Mouse (Mus musculus) adrenal gland, postnatal 14 days (tissue): ENCODE results near the gene Sycp3. TPM values are rescaled to one million over a fixed set of nuclear protein-coding genes. Genes with fewer than 3 reads are reported as not detected.
A peak's percentile ranks its signal among the peaks of the same experiment; 100 is the strongest.
"Not testable (repeated sequence)": the region's sequence is repeated elsewhere in the genome, so short reads cannot be mapped to it uniquely, and the experiment has no call there.

Experiments used
- DNase-seq: peaks from one replicate; pipeline ENCODE4 v3.0.0; 2021; ENCODE audit warnings: mixed read lengths
- total RNA-seq: library from RNA; stranded (reverse); gene quantifications from 2 replicates; pipeline ENCODE4 v1.2.3, GENCODE M21; 2021

Gene Sycp3
- total RNA-seq, 1 experiment from 2014 or later, result 0.85 TPM

DNA sequence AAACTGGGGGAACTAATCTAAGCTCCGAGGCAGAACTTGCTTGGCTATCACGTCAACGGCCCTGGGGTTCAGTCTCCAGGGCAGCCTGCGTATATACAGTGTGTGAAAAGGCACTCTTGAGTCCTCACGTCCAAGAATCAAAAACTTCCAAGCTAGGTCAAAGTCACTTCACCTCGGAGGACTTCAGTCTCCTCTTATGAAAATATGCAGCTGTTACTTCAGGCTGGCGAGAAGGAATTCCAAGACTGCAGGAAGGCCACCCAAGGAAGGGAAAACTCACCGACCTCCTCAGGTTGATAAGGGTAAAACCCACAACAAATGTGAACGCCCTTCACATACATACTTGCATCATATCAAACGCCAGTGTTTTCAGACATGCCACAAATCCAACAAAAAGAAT lies 42.0 kb downstream of the Sycp3 start:
- DNase-seq, result no peak

DNA sequence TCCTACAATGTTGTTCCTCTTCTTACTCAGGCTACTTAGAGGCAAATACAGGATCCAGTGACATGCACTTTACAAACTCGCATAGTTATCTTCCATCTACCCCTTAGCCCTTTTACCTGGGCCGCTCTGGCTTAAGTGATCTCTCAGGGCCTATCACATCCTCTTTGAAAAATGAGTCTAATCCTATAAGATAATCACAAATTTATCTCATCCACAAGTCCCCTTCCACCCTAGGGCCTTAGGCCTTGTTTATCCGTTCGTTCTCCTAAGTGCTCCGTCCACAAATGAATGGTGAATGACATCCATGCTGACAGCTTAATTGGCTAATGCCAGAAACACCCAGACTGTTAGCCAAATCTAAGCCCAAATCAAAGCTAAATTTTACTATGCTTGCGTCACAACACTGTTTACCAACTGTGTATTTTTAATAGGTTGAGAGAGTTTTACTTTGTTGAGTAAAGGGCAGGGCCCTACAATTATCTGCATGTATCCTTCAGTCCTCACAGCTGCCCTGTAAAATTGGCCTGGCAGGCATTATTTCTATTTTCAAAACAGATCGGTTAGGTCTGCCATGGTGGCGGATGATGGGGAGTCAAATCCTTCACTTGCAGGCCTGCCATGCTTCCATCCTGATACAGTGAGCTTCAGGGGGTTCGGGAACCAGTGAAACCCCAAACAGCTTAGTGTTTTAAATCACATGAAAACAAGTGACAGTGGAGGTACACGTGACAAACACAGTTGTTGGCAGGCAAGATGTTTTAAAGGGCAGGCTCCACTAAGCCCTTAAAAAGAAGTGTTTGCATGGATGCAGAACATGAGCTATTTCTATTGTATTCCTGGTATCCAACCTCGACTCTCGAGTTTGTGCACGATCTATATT lies 42.8 kb downstream of the Sycp3 start:
- peak; percentile 43 for DNase-seq

DNA sequence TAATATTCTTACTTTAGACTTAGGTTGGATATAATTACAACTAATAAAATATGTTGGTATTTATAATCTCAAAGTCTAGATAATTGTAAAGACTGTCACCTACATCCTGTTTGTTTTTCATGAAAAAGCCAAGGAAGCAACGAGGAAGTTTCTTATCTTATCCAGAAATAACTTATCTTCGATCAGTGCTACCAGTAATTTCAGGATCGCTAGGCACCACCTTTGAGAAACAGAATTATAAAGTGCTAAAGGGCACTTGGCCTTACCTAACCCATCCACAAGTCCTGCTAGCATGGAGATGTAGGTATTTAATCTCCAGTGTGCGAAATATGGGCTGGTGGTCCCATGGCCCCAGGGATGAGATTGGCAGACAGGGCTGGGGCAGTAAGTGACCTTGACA lies 43.5 kb downstream of the Sycp3 start:
- no peak for DNase-seq

DNA sequence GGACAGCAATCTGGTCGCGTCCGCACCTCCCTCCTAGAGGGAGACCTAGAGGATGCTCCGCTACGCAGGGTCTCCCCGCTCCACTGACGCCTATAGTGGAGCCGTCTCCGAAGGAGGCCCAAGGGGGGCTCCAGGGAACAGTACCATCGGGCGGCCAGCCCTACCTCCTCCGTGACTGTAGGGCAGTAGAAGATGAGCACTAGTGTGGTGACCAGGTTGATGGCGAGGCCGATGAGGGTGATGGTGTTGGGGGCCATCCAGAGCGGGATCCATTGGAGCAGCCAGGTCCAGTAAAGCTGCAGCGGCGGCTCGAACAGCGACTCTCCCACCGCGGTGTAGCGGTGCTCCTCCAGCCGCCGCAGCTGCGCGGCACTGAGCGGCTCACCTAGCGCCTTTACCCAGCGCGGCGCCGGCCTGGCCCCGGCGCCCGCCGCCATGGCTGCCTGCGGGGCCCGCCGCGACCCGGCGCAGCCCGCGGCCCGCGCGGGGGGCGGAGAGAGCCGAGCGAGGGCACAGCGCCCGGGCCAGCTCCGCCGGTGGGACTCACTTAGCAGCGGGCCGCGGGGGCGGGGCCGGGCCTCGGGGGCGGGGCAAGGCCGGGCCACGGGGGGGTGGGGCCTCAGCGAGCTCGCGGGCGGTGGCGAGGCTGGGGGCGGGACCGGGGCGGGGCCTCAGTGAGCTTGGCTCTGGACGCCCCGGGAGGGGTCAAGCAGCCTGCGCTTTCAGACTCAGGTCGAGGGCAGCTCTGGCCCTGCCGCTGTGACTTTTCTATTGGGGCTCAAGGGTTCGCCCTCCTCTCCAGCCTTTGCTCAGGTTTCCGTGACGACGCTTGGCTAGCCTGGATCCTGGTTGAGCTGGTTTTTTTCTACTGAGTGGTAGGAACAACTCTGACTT lies 44.3 kb downstream of the Sycp3 start, which contains the start of gene Chpt1:
Gene Chpt1, minus strand, starts transcription at position 653 of the 894 bp plus-strand sequence.
- peak; percentile 96 for DNase-seq

DNA sequence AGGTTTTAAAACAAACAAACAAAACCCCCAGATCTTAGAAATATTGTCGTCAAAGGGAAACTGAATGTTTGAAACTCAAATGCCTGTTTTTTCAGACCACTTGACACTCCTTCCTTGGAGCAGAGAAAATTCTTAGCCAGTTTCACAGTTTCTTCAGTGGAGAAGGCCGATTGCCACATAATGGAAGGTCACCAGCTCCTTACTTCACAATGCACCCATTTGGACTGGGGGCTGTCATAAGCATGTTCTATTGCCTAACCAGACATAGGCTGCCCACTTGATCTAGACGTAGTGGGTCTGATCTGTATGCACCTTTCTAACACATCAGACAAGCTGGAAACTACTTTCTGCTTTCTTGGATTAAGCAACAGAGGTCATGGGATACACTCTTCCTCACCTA lies 45.1 kb downstream of the Sycp3 start:
- peak; percentile 35 for DNase-seq

DNA sequence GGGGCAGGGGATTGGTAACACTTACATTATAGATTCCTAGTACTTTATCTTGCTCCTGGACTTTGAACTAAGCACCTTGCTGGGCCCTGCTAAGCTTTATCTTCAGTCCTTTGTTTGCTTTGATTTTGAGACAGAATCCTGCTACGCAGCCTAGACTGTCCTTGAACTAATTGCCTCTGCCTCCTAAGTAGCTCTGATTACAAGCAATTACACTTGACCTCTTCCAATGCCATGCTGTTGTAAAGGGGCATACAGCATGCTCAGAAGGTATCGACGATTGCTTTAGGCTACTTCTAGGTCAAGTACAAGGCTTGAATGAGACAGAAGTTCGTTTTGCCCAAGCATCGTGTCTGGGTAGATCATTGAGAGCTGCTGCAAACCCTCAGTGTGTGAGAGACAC lies 45.9 kb downstream of the Sycp3 start:
- no peak for DNase-seq

DNA sequence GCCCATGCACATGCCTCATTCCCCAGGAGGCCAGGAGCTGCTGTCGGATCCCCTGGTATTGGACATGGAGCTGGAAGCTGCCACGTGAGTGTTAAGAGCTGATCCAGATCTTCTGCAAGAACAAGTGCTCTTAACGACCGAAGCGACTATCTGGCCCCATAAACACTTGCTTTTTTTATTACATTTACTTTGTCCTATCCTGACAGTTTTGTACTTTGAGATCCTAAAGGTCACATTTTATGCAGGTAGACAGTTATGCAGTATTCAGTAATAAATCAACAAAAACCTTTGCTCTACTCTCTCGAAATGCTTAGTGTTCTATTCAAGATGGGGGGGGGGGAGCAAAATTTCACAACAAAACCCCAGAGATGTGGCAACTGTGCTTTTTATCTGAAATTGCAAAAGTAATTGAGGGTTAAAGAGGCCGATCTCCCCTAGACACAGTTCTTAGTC lies 48.3 kb downstream of the Sycp3 start:
- peak; percentile 31 for DNase-seq

DNA sequence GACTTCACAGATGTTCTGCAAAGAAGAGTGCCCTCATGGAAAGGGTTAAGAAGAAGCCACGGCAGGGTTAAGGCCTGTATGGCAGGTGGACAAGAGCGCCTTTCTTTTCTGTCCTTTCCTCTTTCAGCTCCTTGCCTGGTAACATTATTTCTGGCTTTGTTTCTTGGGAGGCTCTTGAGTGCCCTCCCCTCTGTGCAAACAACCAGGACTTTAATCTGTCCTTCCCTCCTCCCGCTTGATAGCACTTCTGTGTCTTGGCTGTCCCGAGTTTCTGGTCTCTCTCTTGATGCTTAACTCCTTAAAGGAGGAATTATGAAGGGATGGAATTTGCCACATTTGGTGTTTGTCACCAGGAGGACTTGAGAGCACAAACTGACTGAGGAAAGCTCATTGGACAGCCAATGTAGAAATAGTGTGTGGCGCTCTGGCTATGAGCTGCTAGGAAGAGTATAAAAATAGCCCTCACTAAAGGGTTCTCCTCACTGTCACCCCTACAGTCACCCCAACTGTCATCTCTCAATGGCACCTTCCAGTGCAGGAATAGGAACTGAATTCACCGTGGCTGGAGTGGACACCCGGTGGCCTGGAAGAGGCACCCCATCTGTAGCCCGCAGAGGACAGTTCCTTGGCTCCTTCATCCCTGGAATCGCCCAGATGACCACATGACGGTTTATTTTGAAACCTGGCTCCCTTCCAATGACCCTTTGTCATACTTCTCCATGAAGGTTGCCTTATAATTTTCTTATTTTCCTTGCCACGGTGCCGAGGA lies 51.3 kb downstream of the Sycp3 start:
- peak; percentile 69 for DNase-seq

DNA sequence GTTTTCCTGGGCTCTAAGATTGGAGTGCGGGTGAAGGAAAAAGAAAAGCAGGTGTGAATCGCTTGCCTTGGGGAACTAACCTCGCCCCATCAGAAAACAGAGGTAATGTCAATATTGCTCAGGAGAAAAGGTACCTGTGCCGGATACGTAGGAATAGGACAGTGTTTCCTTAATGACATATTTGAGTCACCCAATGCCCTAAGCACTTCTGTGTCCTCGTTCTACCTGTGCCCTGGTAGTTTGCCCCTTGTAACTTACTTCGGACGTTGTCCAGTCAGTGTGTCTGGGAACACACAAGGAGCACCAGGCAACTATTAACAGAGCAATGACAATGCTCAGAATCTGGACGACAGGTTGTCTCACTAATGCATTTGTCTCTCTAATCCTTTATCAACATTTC lies 52.0 kb downstream of the Sycp3 start:
- DNase-seq, result no peak

DNA sequence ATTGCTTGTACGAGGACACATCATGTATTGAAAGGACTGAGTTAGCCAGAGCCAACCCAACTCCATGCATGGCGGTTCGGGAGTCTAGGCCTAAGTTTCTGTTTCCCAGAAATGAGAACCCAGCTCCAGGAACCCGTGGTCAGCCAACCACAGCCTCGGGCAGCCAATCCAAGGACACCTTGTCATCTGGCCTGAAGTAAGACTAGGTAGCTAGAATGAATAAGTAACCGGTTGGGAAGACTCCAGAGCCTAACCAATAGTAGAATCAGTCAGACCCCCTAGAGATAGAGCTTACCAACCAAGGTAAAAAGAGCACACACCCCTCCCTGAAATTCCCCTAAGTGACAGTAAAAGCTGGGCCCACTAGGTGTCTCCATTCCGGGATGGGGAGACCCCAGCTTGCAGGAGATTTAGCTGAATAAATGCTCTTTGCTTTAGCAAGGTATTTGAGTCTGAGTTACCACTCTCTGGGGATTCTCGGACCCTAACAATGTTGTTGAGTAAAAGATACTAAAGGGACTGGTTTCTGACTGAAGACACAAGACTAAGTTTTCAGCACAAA lies 54.3 kb downstream of the Sycp3 start:
- peak; percentile 10 for DNase-seq

DNA sequence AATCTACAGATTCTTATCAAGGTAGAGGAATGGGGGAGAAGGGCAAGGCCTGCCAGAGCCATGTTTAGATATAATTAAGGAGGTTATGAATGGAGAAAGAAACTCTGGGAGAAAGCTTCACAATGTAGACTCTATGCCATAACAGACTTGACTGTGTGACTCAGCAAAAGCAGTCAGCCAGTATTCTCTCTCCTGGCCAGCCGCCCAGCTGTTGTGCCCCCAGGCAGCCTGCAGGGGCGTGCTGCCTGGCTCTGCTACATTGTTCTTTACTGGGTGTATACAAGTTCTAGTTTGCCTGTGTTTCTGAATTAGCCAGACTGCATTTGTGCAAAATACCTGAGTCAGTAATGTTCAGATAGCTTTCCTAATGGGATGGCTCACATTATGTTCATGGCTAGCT lies 55.1 kb downstream of the Sycp3 start:
- peak; percentile 91 for DNase-seq

DNA sequence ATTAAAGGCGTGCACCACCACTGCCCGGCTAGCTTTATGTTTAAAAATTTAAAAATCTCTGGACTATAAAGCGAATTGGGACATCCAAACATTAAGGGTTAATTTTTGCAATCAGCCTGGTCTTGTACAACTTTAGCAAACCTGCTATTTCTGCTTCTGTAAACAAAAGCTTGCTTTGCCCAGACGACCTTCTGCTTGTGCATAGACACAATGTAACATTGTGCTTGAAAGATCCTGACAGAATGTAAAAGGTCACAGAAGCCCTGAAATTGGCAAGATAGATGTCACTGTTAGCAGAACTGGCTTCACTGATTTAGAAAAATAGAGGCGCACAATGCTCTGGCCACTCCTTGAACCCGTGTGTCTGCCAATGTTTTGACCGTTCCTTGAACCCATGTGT lies 55.7 kb downstream of the Sycp3 start:
- not testable (repeated sequence) for DNase-seq

DNA sequence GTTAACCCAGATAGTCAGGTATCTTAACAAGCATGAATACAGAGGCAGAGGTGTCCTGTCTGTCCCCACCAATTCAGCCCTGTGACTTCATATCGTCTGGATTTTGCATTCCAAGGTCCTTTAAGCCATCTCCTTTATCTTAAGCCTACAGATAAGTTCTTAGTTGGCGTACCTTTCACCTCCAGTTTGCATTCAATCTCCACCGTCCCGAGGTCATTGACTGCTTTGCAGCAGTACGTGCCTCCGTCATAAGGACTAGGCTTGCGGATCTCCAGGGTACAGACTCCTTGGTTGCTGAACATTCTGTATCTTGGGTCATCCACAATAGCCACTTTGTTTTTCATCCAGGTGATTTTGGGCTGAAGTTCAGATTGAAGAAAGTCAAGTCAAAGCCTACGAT lies 63.4 kb downstream of the Sycp3 start:
- no peak for DNase-seq

Other genes with a start within 250 kb of the Sycp3 start
- gene Dram1, start 80.5 kb upstream of the Sycp3 start, total RNA-seq, result 6.0 and 7.8 TPM in 2 replicates
- 25.0 and 26.1 TPM in 2 replicates for gene Gnptab, start 80.4 kb upstream of the Sycp3 start, total RNA-seq
- 272 and 287 TPM in 2 replicates for gene Chpt1, start 44.5 kb downstream of the Sycp3 start, total RNA-seq
- 0.68 and 0.96 TPM in 2 replicates for gene Mybpc1, start 145.6 kb downstream of the Sycp3 start, total RNA-seq
- gene Spic, start 225.4 kb downstream of the Sycp3 start, total RNA-seq, result 2.6 and 2.8 TPM in 2 replicates